Mouse (Mus musculus): ENCODE data around the gene Dock2. TPM values are rescaled to one million over a fixed set of nuclear protein-coding genes. Genes with fewer than 3 reads are reported as not detected.

The Dock2 gene
- total and polyA plus RNA-seq, 3 experiments = 60.9 to 101 (median 77.9) TPM

GRCm38 (mm10) chr11:34193658-34194057 is 590.0 kb downstream of the Dock2 start:
- H3K9ac ChIP-seq (ENCODE audit: control insufficient read depth, low read depth, low read length, poor library complexity, severe bottlenecking) = no peak overlapping the region
- peaks cover 35 to 49% of the 10 kb centered on the region in 2 experiments for H3K27me3 ChIP-seq (ENCODE audit: control insufficient read depth in 1 of 2, insufficient read depth in 2 of 2, low read length in 2 of 2)
- no peaks in the 10 kb centered on the region for H3K4me1 ChIP-seq (ENCODE audit: control insufficient read depth in 1 of 2, insufficient read depth in 2 of 2, low read length in 2 of 2)
- H3K79me2 ChIP-seq (ENCODE audit: control insufficient read depth, insufficient read depth, low read length, poor library complexity) = no peaks in the 10 kb centered on the region
- TF ChIP-seq GABPA (IDR thresholded peaks at IDR 0.05; ENCODE audit: low read depth, low read length) (no peak), ZKSCAN1 (IDR thresholded peaks at IDR 0.05; ENCODE audit: low read depth, low read length) (no peak), POLR2AphosphoS2 (IDR thresholded peaks at IDR 0.05; ENCODE audit: low read length) (no peak), MYB (IDR thresholded peaks at IDR 0.05; ENCODE audit: low read depth, low read length) (no peak), EP300 (IDR thresholded peaks at IDR 0.05; ENCODE audit: low read depth in 1 of 2, low read length in 2 of 2) (no peak), UBTF (IDR thresholded peaks at IDR 0.05; ENCODE audit: borderline replicate concordance, insufficient read depth, low read depth, low read length) (no peak), E2F4 (IDR thresholded peaks at IDR 0.05; ENCODE audit: borderline replicate concordance, low read depth, low read length) (no peak), POLR2A (IDR thresholded peaks at IDR 0.05; ENCODE audit: control insufficient read depth in 1 of 2, insufficient read depth in 1 of 2, low read depth in 1 of 2, low read length in 2 of 2, poor library complexity in 1 of 2) (no peak), MYC (IDR thresholded peaks at IDR 0.05; ENCODE audit: low read depth, low read length) (no peak)
- no peak overlapping the region for H3K4me3 ChIP-seq (ENCODE audit: control insufficient read depth in 1 of 2, insufficient read depth in 1 of 2, low read depth in 2 of 2, low read length in 2 of 2)
- no peak overlapping the region for H3K27ac ChIP-seq (ENCODE audit: control insufficient read depth, low read depth, low read length)
- no peaks in the 10 kb centered on the region for H3K9me3 ChIP-seq (replicated peaks; ENCODE audit: insufficient read depth, low read length)
- H3K36me3 ChIP-seq (ENCODE audit: control insufficient read depth in 1 of 2, insufficient read depth in 2 of 2, low read length in 2 of 2) = no peaks in the 10 kb centered on the region
- no peak for DNase-seq (ENCODE audit: low read depth, low spot score)

DNA sequence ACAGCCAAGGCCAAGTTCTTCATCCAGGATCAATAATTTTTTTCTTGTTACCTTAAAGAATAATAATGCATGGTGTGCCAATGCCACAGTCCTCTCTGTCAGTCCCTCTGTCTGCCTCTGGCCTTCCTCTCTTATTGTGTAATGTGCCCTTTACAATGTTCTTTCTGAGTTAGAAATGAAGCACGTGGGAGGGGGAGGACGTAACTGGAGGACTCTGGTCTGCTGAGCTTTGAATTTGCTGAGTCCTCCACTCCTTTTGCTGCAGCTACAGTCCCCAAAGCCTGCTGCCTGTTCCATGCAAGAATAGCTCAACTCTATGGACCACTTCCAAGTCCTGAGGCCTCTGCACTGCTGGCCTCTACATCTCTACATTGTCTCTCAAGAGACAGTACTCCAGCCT is 599.4 kb downstream of the Dock2 start:
- Histone ChIP-seq H3K4me1 (ENCODE audit: control insufficient read depth in 1 of 2, insufficient read depth in 2 of 2, low read length in 2 of 2) (no peaks in the 10 kb centered on the region), H3K36me3 (ENCODE audit: control insufficient read depth in 1 of 2, insufficient read depth in 2 of 2, low read length in 2 of 2) (no peaks in the 10 kb centered on the region), H3K9ac (ENCODE audit: control insufficient read depth, low read depth, low read length, poor library complexity, severe bottlenecking) (no peak overlapping the region), H3K27me3 (ENCODE audit: control insufficient read depth in 1 of 2, insufficient read depth in 2 of 2, low read length in 2 of 2) (peaks cover 19 to 46% of the 10 kb centered on the region in 2 experiments), H3K79me2 (ENCODE audit: control insufficient read depth, insufficient read depth, low read length, poor library complexity) (no peaks in the 10 kb centered on the region), H3K9me3 (replicated peaks; ENCODE audit: insufficient read depth, low read length) (no peaks in the 10 kb centered on the region), H3K27ac (ENCODE audit: control insufficient read depth, low read depth, low read length) (no peak overlapping the region), H3K4me3 (ENCODE audit: control insufficient read depth in 1 of 2, insufficient read depth in 1 of 2, low read depth in 2 of 2, low read length in 2 of 2) (no peak overlapping the region)
- DNase-seq (ENCODE audit: low read depth, low spot score) = no peak
- no peak for TF ChIP-seq USF1 (IDR thresholded peaks at IDR 0.05; ENCODE audit: low read depth, low read length)
- TF ChIP-seq RCOR1 (IDR thresholded peaks at IDR 0.05; ENCODE audit: low read depth, low read length) = no peak
- TF ChIP-seq TBP (IDR thresholded peaks at IDR 0.05; ENCODE audit: low read depth, low read length) = no peak
- TF ChIP-seq POLR2AphosphoS5 (IDR thresholded peaks at IDR 0.05; ENCODE audit: borderline replicate concordance, low read depth, low read length) = no peak
- no peak for TF ChIP-seq RAD21 (IDR thresholded peaks at IDR 0.05; ENCODE audit: low read depth, low read length)
- no peak for TF ChIP-seq MAX (IDR thresholded peaks at IDR 0.05; ENCODE audit: low read length)
- TF ChIP-seq TCF12 (IDR thresholded peaks at IDR 0.05; ENCODE audit: low read depth, low read length) = no peak
- TF ChIP-seq GABPA (IDR thresholded peaks at IDR 0.05; ENCODE audit: low read depth, low read length) = no peak
- no peak for TF ChIP-seq NRF1 (IDR thresholded peaks at IDR 0.05; ENCODE audit: insufficient read depth, low read depth, low read length, poor library complexity, severe bottlenecking)
- no peak for TF ChIP-seq NELFE (IDR thresholded peaks at IDR 0.05; ENCODE audit: low read depth, low read length)
- no peak for TF ChIP-seq UBTF (IDR thresholded peaks at IDR 0.05; ENCODE audit: borderline replicate concordance, insufficient read depth, low read depth, low read length)
- TF ChIP-seq MEF2A (IDR thresholded peaks at IDR 0.05; ENCODE audit: extremely low read depth, insufficient replicate concordance, low read depth, low read length, poor library complexity, severe bottlenecking) = no peak
- no peak for TF ChIP-seq TAL1 (IDR thresholded peaks at IDR 0.05; ENCODE audit: low read length)
- no peak for TF ChIP-seq ETS1 (IDR thresholded peaks at IDR 0.05; ENCODE audit: low read depth, low read length)
- no peak for TF ChIP-seq ZC3H11A (IDR thresholded peaks at IDR 0.05; ENCODE audit: low read depth, low read length)
- no peak for TF ChIP-seq BHLHE40 (IDR thresholded peaks at IDR 0.05; ENCODE audit: borderline replicate concordance, low read depth, low read length)
- no peak for TF ChIP-seq ZKSCAN1 (IDR thresholded peaks at IDR 0.05; ENCODE audit: low read depth, low read length)
- no peak for TF ChIP-seq MAFK (IDR thresholded peaks at IDR 0.05; ENCODE audit: borderline replicate concordance, low read depth, low read length)
- no peak for TF ChIP-seq SIN3A (IDR thresholded peaks at IDR 0.05; ENCODE audit: low read length)
- TF ChIP-seq CTCF (IDR thresholded peaks at IDR 0.05 in 2 of 3, conservative IDR thresholded peaks at IDR 0.05 in 1 of 3; ENCODE audit: control insufficient read depth in 1 of 3, insufficient read depth in 1 of 3, low read depth in 2 of 3, low read length in 3 of 3, poor library complexity in 1 of 3, severe bottlenecking in 1 of 3) = no peak

Data from MEL (cell line).